Mouse (Mus musculus) embryonic facial prominence, embryonic 10.5 days (tissue): ENCODE results near the gene Gm21887. TPM values are rescaled to one million over a fixed set of nuclear protein-coding genes. Genes with fewer than 3 reads are reported as not detected.
"Not testable (repeated sequence)": the region's sequence is repeated elsewhere in the genome, so short reads cannot be mapped to it uniquely, and the experiment has no call there.

ENCODE experiments used
- DNase-seq: peaks from one replicate; pipeline ENCODE4 v3.0.0-alpha.2; 2017; ENCODE audit warnings: low spot score
- H3K27ac ChIP-seq: fragments of 300-500 bp; sonication (generic); replicated peaks from 2 replicates; pipeline ENCODE4 v1.5.1; 2016; ENCODE audit warnings: mild to moderate bottlenecking
- H3K27me3 ChIP-seq: fragments of 300-500 bp; sonication (generic); replicated peaks from 2 replicates; pipeline ENCODE4 v1.6.1; 2016; ENCODE audit warnings: low read depth, mild to moderate bottlenecking; ENCODE audit not compliant: poor library complexity, severe bottlenecking
- H3K36me3 ChIP-seq: fragments of 300-500 bp; sonication (generic); replicated peaks from 2 replicates; pipeline ENCODE4 v1.6.1; 2016; ENCODE audit warnings: mild to moderate bottlenecking, moderate library complexity
- H3K4me1 ChIP-seq: fragments of 300-500 bp; sonication (generic); 2 replicates; pipeline ENCODE4 v1.6.1; 2016
- H3K4me3 ChIP-seq: fragments of 300-500 bp; sonication (generic); 2 replicates; pipeline ENCODE4 v1.5.1; 2016; ENCODE audit warnings: mild to moderate bottlenecking, moderate library complexity
- H3K9me3 ChIP-seq: fragments of 300-500 bp; sonication (generic); 2 replicates; pipeline ENCODE4 v1.6.1; 2016; ENCODE audit warnings: mild to moderate bottlenecking
- WGBS: fragments of 180-500 bp; shearing (Covaris S2); methylation state at CpG from one replicate; pipeline ENCODE4 v1.1.7; 2016; 5-methylcytosine and 5-hydroxymethylcytosine counted together
- polyA plus RNA-seq: library from polyadenylated mRNA; unstranded; fragments of >200 nt; fragmentation: Nextera tagmentation; extraction: Ambion mirVana; gene quantifications from 2 replicates; pipeline ENCODE4 v1.2.1, GENCODE M21; 2016

Gene Gm21887
- polyA plus RNA-seq, 1 experiment from 2014 or later, result 259 TPM

DNA sequence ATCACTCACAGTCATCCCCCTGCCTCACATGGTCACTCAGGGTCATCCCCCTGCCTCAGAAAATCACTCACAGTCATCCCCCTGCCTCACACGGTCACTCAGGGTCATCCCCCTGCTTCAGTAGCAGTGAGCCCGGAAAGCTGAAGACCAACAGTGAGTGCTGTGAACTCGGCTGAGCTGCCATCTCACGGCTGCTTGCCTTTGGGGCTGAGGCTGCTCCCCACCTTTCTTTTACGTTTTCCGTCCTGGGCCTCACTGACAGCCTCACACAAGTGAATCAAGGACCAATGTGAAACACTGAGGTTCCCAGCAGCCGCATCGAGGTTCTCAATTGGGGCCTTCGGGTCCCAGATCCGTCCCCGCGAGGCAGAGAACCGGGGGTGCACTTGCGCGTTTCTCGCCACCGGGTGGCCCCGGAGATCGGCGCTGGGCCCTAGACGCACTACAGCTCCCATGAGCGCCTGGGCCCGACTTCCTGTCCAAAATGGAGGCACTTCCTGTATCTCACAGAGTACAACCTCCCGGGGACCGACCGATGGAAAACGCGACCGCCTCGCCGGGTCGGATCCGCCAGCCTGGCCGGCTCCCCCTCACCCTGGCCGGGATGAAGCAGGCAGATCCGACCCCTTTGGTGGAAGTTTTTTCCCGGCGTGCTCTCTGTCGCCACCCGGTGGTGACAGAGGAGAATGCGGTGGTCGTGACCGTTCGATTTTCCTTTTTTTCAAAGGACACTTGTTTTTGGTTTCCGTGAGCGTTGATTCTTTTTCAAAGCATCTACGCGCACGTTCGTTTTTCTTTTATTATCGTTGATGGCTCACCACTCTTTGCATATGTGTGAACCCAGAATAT, 22.7 kb upstream of the Gm21887 start:
- peak; percentile 73 for DNase-seq
- not testable (repeated sequence) for H3K27me3 ChIP-seq, H3K4me1 ChIP-seq
- H3K4me3 ChIP-seq, result peak overlapping the region; percentile 37
- H3K9me3 ChIP-seq, result peaks cover 73% of the 10 kb centered on the region
- H3K27ac ChIP-seq, result peak overlapping the region; percentile 52
- H3K36me3 ChIP-seq, result peaks cover 80% of the 10 kb centered on the region
- WGBS, result 53% methylated on average over 51 of the region's 51 CpGs

DNA sequence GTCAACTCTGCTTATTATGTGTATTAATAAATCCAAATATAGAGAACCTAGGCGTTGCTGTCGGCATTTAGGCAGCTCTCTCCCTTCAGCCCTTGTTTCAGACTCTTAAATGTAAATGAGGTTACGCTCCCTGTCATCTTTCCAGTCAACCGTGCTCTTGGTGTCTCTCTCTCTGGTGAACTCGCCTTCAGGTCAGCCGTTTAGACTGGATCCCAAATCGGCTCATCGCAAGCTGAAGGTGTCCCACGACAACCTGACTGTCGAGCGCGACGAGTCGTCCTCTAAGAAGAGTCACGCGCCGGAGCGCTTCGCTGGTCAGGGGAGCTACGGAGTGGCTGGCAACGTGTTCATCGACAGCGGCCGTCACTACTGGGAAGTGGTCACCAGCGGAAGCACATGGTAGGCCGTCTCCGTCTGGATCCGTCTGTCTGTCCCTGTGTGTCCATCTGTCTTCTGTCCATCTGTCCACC, 22.1 kb upstream of the Gm21887 start:
- peaks cover 73% of the 10 kb centered on the region for H3K36me3 ChIP-seq
- H3K9me3 ChIP-seq, result peaks cover 67% of the 10 kb centered on the region
- H3K27me3 ChIP-seq, H3K4me3 ChIP-seq, H3K4me1 ChIP-seq, H3K27ac ChIP-seq: not testable (repeated sequence)
- peak; percentile 52 for DNase-seq
- 86% methylated on average over 28 of the region's 28 CpGs for WGBS

DNA sequence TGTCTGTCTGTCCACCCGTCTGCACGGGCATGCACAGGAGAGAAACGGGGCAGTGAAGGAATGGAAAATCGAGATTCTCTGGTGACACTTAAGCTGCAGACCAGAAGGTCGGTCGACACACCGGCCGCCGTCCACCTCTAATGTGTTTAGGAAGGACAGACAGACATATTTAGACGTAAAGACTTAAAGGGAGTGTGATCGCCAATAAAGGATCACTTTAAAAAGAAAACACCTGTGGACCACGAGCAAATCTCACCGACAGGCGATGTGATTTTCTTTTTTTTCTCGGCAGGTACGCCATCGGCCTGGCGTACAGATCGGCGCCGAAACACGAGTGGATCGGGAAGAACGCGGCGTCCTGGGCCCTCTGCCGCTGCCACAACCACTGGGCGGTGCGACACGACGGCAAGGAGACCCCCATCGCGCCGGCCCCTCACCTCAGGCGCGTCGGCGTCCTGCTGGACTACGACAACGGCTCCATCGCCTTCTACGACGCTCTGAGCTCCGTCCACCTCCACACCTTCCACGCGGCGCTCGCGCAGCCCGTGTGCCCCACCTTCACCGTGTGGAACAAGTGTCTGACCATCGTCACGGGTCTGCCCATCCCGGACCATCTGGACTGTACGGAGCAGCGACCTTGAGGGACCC, 20.8 kb upstream of the Gm21887 start:
- DNase-seq, H3K27ac ChIP-seq, H3K4me3 ChIP-seq, H3K4me1 ChIP-seq, H3K27me3 ChIP-seq: not testable (repeated sequence)
- WGBS, result 93% methylated on average over 56 of the region's 56 CpGs
- peaks cover 56% of the 10 kb centered on the region for H3K9me3 ChIP-seq
- peaks cover 60% of the 10 kb centered on the region for H3K36me3 ChIP-seq

DNA sequence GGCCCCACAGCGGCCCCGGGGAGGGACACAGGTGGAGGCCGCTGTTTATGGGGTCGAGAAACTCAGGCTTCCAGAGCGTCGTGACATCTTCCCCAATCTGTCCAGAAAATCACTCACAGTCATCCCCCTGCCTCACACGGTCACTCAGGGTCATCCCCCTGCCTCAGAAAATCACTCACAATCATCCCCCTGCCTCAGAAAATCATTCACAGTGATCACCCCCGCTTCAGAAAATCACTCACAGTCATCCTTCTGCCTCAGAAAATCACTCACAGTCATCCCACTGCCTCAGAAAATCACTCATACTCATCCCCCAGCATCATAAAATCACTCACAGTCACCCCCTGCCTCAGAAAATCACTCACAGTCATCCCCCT, 20.3 kb upstream of the Gm21887 start:
- Histone ChIP-seq H3K9me3 (peaks cover 51% of the 10 kb centered on the region), H3K36me3 (peaks cover 55% of the 10 kb centered on the region)
- 83% methylated on average over 8 of the region's 8 CpGs for WGBS
- peak; percentile 41 for DNase-seq
- not testable (repeated sequence) for H3K4me3 ChIP-seq, H3K27me3 ChIP-seq, H3K27ac ChIP-seq, H3K4me1 ChIP-seq

DNA sequence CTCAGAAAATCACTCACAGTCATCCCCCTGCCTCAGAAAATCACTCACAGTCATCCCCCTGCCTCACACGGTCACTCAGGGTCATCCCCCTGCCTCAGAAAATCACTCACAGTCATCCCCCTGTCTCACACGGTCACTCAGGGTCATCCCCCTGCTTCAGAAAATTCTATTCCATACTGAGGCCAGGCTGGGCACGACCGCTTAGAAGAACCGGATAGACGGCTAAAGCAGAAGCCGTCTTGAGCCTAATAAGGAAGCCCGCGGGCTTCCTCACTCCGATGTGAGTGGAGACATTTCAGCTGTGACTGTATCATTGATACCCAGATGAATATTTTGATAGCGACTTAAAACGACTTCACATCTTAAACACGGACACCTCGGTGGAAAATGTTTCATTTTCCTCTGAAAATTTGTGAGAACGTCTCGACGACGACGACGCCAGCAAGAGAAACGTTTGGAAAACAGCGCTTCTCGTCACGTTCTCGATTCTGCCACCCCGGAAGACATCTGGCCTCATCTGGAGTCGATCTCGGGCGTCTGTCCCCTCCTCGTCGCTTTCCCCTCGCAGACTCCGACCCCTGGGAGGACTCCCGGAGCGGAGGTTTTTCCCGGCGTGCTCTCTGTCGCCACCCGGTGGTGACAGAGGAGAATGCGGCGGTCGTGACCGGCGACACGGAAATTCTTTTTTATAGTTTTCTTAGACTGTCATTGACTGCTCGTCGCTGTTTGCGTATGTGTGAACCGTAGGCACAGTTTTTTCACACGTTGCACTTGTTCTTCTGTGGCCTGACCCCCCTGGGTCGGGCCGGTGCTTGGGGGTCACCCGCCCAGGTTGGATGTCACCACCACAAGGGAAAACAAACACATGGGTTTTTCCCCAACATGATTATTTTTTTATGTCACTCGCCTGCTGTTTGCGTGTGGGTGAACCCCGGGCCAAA, 19.5 kb upstream of the Gm21887 start:
- peaks cover 44% of the 10 kb centered on the region for H3K9me3 ChIP-seq
- peak; percentile 62 for DNase-seq
- H3K36me3 ChIP-seq, result peaks cover 48% of the 10 kb centered on the region
- not testable (repeated sequence) for H3K4me3 ChIP-seq, H3K27me3 ChIP-seq, H3K4me1 ChIP-seq, H3K27ac ChIP-seq
- 78% methylated on average over 56 of the region's 56 CpGs for WGBS

DNA sequence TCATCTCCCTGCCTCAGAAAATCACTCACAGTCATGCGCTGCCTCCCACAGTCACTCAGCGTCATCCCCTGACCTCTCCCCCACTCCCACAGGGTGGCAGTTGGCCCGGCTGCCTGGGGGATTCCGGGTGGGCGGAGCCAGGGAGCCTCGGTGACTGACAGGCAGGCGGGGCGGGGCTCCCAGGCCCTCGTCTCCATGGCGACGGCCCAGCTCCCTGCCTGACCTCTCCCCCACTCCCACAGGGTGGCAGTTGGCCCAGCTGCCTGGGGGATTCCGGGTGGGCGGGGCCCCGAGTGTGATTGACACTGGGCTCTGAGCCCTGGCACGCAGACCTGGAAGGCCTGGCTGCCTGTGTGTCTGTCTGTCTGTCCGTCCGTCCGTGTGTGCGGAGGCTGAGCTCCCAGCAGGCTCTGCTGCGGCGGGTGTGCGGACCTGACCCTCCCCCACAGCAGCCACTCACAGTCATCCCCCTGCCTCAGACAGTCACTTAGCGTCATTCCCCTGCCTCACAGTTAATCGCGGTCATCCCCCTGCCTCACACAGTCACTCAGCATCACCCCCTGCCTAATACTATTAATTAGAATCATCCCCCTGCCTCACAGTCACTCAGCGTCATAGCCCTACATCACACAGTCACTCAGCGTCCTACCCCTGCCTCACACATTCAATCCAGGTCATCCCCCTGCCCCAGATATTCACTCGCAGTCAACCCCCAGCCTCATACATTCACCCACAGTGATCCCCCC, 18.2 kb upstream of the Gm21887 start:
- Histone ChIP-seq H3K9me3 (peaks cover 35% of the 10 kb centered on the region), H3K4me3 (peak overlapping the region; percentile 36; the same call in 1 of the 2 replicates), H3K36me3 (peaks cover 37% of the 10 kb centered on the region)
- not testable (repeated sequence) for H3K27me3 ChIP-seq, H3K4me1 ChIP-seq, H3K27ac ChIP-seq, DNase-seq
- 21% methylated on average over 20 of the region's 28 CpGs for WGBS

DNA sequence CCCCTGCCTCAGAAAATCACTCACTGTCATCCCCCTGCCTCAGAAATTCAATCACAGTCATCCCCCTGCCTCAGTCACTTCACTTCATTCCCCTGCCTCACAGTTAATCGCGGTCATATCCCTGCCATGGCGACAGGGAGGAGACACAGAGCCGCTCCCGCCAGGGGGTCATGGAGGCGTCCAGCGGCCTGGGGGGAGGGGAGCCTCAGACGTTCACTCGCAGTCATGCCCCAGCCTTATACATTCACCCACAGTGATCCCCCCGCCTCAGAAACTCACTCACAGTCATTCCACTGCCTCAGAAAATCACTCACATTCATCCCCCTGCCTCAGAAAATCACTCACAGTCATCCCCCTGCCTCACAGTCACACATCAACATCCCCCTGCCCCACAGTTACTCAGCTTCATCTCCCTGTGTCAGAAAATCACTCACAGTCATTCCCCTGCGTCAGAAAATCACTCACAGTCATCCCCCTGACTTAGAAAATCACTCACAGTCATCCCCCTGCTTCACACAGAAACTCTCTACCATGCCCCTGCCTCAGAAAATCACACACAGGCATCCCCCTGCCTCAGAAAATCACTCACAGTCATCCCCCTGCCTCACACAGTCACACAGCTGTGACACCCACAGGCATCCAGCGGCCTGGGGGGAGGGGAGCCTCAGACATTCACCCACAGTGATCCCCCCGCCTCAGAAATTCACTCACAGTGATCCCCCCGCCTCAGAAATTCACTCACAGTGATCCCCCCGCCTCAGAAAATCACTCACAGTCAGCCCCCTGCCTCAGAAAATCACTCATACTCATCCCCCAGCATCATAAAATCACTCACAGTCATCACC, 17.2 kb upstream of the Gm21887 start:
- not testable (repeated sequence) for H3K27me3 ChIP-seq, H3K4me3 ChIP-seq, H3K4me1 ChIP-seq, H3K27ac ChIP-seq, DNase-seq
- H3K36me3 ChIP-seq, result peaks cover 30% of the 10 kb centered on the region
- 25% methylated on average over 9 of the region's 15 CpGs for WGBS
- peaks cover 29% of the 10 kb centered on the region for H3K9me3 ChIP-seq

DNA sequence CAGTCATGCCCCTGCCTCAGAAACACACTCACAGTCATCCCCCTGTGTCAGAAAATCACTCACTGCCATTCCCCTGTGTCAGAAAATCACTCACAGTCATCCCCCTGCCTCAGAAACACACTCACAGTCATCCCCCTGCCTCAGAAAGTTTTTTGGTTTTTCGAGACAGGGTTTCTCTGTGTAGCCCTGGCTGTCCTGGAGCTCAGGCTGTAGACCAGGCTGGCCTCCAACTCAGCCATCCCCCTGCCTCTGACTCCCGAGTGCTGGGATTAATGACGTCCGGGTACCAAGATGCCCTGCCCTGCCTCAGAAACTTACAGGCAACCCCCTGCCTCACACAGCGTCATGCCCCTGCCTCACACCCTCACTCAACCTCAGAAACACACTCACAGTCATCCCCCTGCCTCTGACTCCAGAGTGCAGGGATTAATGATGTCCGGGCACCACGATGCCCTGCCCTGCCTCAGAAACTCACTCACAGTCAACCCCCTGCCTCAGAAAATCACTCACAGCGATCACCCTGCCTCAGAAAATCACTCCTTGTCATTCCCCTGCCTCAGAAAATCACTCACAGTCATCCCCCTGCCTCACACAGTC, 16.4 kb upstream of the Gm21887 start:
- H3K36me3 ChIP-seq, result peaks cover 26% of the 10 kb centered on the region
- H3K4me1 ChIP-seq, DNase-seq, H3K4me3 ChIP-seq, H3K27me3 ChIP-seq, H3K27ac ChIP-seq: not testable (repeated sequence)
- peaks cover 26% of the 10 kb centered on the region for H3K9me3 ChIP-seq
- WGBS, result 55% methylated on average over 5 of the region's 8 CpGs

DNA sequence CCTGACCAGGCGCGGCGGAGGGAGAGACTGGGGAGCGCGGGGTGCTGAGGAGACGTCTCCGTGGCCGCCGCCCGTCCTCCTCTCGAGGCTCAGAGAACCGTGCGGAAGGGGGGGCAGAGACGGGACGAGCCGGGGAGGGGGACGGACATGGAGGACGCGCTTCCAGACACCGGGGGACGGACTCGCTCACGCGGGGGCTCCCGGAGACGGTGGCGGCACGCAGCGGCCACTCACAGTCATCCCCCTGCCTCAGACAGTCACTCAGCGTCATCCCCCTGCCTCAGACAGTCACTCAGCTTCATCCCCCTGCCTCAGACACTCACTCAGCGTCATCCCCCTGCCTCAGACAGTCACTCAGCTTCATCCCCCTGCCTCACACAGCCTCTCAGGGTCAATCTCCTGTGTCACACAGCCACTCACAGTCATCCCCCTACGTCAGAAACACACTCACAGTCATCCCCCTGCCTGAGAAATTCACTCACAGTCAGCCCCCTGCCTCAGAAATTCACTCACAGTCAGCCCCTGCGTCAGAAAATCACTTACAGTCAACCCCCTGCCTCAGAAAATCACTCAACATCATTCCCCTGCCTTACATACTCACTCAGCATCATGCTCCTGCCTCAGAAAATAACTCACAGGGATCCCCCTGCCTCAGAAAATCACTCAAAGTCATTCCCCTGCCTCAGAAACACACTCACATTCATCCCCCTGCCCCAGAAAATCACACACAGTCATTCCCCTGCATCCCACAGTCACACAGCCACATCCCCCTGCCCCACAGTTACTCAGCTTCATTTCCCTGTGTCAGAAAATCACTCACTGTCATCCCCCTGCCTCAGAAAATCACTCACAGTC, 15.2 kb upstream of the Gm21887 start:
- 22% methylated on average over 3 of the region's 33 CpGs for WGBS
- H3K4me3 ChIP-seq, result not testable (repeated sequence)
- peak; percentile 8 for DNase-seq

DNA sequence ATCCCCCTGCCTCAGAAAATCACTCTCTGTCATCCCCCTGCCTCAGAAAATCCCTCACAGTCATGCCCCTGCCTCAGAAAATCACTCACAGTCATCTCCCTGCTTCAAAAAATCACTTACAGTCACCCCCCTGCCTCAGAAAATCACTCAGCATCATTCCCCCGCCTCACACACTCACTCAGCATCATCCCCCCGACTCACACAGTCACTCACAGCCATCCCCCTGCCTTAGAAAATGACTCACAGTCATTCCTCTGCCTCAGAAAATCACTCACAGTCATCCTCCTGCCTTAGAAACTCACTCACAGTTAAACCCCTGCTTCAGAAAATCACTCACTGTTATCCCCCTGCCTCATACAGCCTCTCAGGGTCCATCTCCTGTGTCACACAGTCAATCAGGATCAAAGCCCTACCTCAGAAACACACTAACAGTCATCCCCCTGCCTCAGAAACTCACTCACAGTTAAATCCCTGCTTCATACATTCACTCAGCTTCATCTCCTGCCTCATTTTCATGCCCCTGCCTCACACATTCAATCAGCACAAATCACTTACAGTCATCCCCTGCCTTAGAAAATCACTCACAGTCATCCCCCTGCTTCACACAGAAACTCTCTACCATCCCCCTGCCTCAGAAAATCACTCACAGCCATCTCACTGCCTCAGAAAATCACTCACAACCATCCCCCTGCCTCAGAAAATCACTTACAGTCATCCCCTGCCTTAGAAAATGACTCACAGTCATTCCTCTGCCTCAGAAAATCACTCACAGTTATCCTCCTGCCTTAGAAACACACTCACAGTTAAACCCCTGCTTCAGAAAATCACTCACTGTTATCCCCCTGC, 14.4 kb upstream of the Gm21887 start:
- not testable (repeated sequence) for H3K4me3 ChIP-seq, H3K27me3 ChIP-seq, H3K4me1 ChIP-seq, H3K36me3 ChIP-seq, H3K27ac ChIP-seq
- peaks cover 10% of the 10 kb centered on the region for H3K9me3 ChIP-seq
- peak; percentile 35 for DNase-seq
- 24% methylated on average over 2 of the region's 2 CpGs for WGBS

More for the DNA sequence above, 15.2 kb upstream of the Gm21887 start:
- not testable (repeated sequence) for H3K27me3 ChIP-seq, H3K4me1 ChIP-seq, H3K27ac ChIP-seq
- Histone ChIP-seq H3K36me3 (peaks cover 16% of the 10 kb centered on the region), H3K9me3 (peaks cover 17% of the 10 kb centered on the region)
